28 mouse cellular contexts compared by ENCODE assay signal in the genomic region with DNA sequence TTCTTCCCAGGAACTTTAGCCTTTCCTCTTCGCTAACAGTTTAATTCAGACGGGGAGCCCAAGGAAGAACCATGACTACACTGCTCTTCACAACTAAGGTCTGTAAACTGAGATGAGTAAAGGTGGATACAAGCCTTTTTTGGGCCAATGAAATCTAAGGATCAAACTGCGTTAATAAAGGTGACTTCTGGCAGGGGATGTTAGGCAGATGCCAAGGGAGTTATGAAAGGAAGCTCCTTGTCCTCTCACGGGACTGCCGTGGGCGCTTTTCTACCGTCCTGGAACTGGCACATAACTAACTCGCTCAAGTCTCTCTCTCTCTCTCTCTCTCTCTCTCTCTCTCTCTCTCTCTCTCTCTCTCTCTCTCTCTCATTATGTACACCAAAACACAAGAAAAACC.
"Had no signal": no experiment of that assay in that cellular context is flagged by ENCODE, and none has a peak within 500 bp of the region (broad histone marks: within the 10 kb centered on the region; RNA-seq: fewer than 3 reads in every experiment).

No protein-coding gene starts in this region.

- H3K9me3 ChIP-seq: embryonic facial prominence, embryonic 10.5 days; embryonic facial prominence, embryonic 12.5 days; embryonic facial prominence, embryonic 13.5 days; embryonic facial prominence, embryonic 15.5 days; forebrain, embryonic 10.5 days; forebrain, embryonic 12.5 days; forebrain, embryonic 13.5 days; forebrain, embryonic 15.5 days had no signal

- H3K27ac ChIP-seq: embryonic facial prominence, embryonic 10.5 days; embryonic facial prominence, embryonic 12.5 days; embryonic facial prominence, embryonic 13.5 days; embryonic facial prominence, embryonic 15.5 days; forebrain, embryonic 10.5 days; forebrain, embryonic 12.5 days; forebrain, embryonic 13.5 days; forebrain, embryonic 15.5 days; gastrocnemius, adult 2 months; heart, adult 2 months had no signal

- H3K27me3 ChIP-seq: embryonic facial prominence, embryonic 12.5 days; embryonic facial prominence, embryonic 13.5 days; embryonic facial prominence, embryonic 15.5 days; forebrain, embryonic 12.5 days; forebrain, embryonic 13.5 days; forebrain, embryonic 15.5 days had no signal

- H3K36me3 ChIP-seq: embryonic facial prominence, embryonic 10.5 days; embryonic facial prominence, embryonic 12.5 days; embryonic facial prominence, embryonic 13.5 days; embryonic facial prominence, embryonic 15.5 days; forebrain, embryonic 10.5 days; forebrain, embryonic 12.5 days; forebrain, embryonic 15.5 days had no signal

- DNase-seq: cerebellum, adult 2 months; cerebellum, adult 8-10 months; cerebellum, adult 9-10 months; cerebellum, adult 9-11 months; cerebellum, postnatal 10 days; cerebellum, postnatal 14 days; cerebellum, postnatal 25 days; cerebellum, postnatal 36 days; embryo, embryonic 11 days; forebrain, postnatal 0 days; gastrocnemius, adult 2 months; gastrocnemius, postnatal 10 days; gastrocnemius, postnatal 14 days; gastrocnemius, postnatal 25 days; gastrocnemius, postnatal 36 days; heart, adult 11 months; heart, adult 18-20 months; heart, adult 2 months had no signal

- H3K4me3 ChIP-seq: embryonic facial prominence, embryonic 10.5 days; embryonic facial prominence, embryonic 12.5 days; embryonic facial prominence, embryonic 13.5 days; embryonic facial prominence, embryonic 15.5 days; erythroblast, embryonic 14.5 days; forebrain, embryonic 10.5 days; forebrain, embryonic 12.5 days; forebrain, embryonic 13.5 days; forebrain, embryonic 15.5 days; gastrocnemius, adult 2 months; heart, adult 2 months had no signal

- H3K4me2 ChIP-seq: embryonic facial prominence, embryonic 12.5 days; embryonic facial prominence, embryonic 13.5 days; embryonic facial prominence, embryonic 15.5 days; forebrain, embryonic 12.5 days; forebrain, embryonic 13.5 days; forebrain, embryonic 15.5 days had no signal

- H3K9ac ChIP-seq: embryonic facial prominence, embryonic 12.5 days; embryonic facial prominence, embryonic 13.5 days; embryonic facial prominence, embryonic 15.5 days; forebrain, embryonic 12.5 days; forebrain, embryonic 13.5 days; forebrain, embryonic 15.5 days; forebrain, postnatal 0 days had no signal

- ATAC-seq: forebrain, embryonic 13.5 days; forebrain, embryonic 15.5 days; forebrain, embryonic 16.5 days; forebrain, postnatal 0 days had no signal

- H3K4me1 ChIP-seq: embryonic facial prominence, embryonic 10.5 days; embryonic facial prominence, embryonic 12.5 days; embryonic facial prominence, embryonic 13.5 days; embryonic facial prominence, embryonic 15.5 days; forebrain, embryonic 10.5 days; forebrain, embryonic 12.5 days; forebrain, embryonic 13.5 days; forebrain, embryonic 15.5 days had no signal
